Mouse (Mus musculus): ENCODE measurements at regions not wholly inside any gene's neighbourhood (a gene's known extent, or its start where the extent isn't known, plus 50 kb on each side); places are given as distances from the start of the nearest gene placed in this dataset.

DNA sequence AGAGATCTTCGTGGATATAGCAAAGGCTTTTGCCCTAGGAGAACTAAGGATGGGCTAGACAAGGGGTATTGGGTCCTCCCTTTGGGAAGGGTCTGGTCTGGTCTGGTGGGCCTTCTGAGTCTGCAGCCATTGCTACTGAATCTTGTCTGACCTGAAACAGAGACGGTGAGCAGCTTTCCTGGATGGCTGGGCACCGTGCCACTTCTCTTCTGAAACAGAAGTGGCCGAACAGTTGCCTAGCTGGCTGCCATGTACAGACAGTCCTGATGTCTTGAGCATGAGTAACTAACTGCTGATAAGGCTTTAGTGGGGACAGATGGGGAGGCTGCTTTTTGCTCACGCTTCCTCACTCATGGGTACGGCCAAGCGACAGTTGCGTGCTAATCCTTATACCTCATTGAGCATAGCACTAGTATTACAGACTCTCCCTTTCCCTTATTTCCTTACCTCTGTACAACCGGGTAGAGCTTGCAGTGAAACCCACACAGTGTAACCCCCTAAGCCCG lies 165.3 kb upstream of the Gm9833 start:
- H3K27ac ChIP-seq (ENCODE audit: insufficient read depth, low read depth, low read length): no peak overlapping the region
- no peaks in the 10 kb centered on the region for H3K27me3 ChIP-seq (replicated peaks; ENCODE audit: control insufficient read depth, insufficient read depth, low read length)
- no peak for TF ChIP-seq POLR2A (IDR thresholded peaks at IDR 0.05; ENCODE audit: low read depth, low read length)
- TF ChIP-seq CTCF (conservative IDR thresholded peaks at IDR 0.05; ENCODE audit: insufficient read depth, insufficient read length, low read depth, low read length): no peak
- H3K4me1 ChIP-seq (ENCODE audit: control insufficient read depth, insufficient read depth, low read length): no peaks in the 10 kb centered on the region
- no peak for DNase-seq
- WGBS: 90% methylated on average over 10 of the region's 10 CpGs
- H3K36me3 ChIP-seq (ENCODE audit: control insufficient read depth, insufficient read depth, low read length): no peaks in the 10 kb centered on the region
- H3K4me3 ChIP-seq (ENCODE audit: insufficient read depth, low read depth, low read length): no peak overlapping the region

DNA sequence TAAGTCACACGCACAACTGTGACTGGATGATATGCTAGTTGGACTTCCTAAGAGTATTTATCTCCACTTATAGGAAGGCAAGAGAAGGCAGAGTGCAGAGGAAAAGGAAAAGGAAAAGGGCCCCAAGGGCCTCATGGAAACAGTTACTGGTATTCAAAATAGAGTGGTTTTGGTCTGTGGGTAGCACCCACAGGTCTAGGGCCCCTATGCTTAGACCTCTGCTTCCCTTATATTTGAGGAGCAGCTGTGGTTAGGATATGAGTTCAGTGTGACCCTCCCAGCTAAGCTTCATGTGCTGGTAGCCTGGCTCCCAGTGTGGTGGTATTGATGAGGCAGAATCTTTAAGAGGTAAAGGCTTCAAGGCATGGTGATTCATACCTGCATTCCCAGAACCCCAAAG lies 163.3 kb upstream of the Gm9833 start:
- DNase-seq: no peak
- Histone ChIP-seq H3K36me3 (ENCODE audit: control insufficient read depth, insufficient read depth, low read length) (no peaks in the 10 kb centered on the region), H3K4me3 (ENCODE audit: insufficient read depth, low read depth, low read length) (no peak overlapping the region), H3K4me1 (ENCODE audit: control insufficient read depth, insufficient read depth, low read length) (no peaks in the 10 kb centered on the region), H3K27me3 (replicated peaks; ENCODE audit: control insufficient read depth, insufficient read depth, low read length) (no peaks in the 10 kb centered on the region), H3K27ac (ENCODE audit: insufficient read depth, low read depth, low read length) (no peak overlapping the region)
- 92% methylated on average over 1 of the region's 1 CpGs for WGBS
- TF ChIP-seq POLR2A (IDR thresholded peaks at IDR 0.05; ENCODE audit: low read depth, low read length) (no peak), CTCF (conservative IDR thresholded peaks at IDR 0.05; ENCODE audit: insufficient read depth, insufficient read length, low read depth, low read length) (no peak)

DNA sequence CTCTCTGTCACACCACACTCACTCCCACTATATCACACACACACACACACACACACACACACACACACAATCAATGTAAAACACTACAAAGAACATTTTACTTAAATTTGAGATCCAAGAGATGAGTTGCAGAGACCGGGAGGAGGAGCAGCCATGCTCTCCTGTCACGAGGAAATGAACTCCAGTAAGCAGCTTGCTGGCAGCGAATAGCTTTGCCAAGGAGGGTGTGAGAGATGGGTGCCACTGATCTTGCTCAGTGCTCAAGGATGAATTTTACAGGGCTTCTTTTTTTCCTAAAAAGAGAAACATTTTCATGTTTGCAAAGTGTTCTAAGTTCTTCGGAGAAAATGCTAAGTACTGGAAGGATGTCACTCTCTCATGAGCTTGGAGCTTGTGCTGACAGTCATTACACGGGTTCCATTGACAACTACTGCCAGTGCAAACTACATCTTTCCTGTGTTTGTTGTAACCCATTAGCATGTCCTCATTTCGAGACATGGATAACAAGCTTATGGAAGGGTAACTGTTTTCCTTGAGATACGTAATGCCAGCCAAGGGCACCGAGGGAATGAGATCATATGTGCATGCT lies 151.0 kb upstream of the Gm9833 start:
- H3K27me3 ChIP-seq (replicated peaks; ENCODE audit: control insufficient read depth, insufficient read depth, low read length): no peaks in the 10 kb centered on the region
- H3K27ac ChIP-seq (ENCODE audit: insufficient read depth, low read depth, low read length): no peak overlapping the region
- 71% methylated on average over 8 of the region's 8 CpGs for WGBS
- H3K4me3 ChIP-seq (ENCODE audit: insufficient read depth, low read depth, low read length): no peak overlapping the region
- no peak for DNase-seq
- H3K36me3 ChIP-seq (ENCODE audit: control insufficient read depth, insufficient read depth, low read length): no peaks in the 10 kb centered on the region
- peaks cover 3% of the 10 kb centered on the region; the same call in 1 of the 2 replicates for H3K4me1 ChIP-seq (ENCODE audit: control insufficient read depth, insufficient read depth, low read length)
- TF ChIP-seq CTCF (conservative IDR thresholded peaks at IDR 0.05; ENCODE audit: insufficient read depth, insufficient read length, low read depth, low read length): no peak
- TF ChIP-seq POLR2A (IDR thresholded peaks at IDR 0.05; ENCODE audit: low read depth, low read length): no peak

DNA sequence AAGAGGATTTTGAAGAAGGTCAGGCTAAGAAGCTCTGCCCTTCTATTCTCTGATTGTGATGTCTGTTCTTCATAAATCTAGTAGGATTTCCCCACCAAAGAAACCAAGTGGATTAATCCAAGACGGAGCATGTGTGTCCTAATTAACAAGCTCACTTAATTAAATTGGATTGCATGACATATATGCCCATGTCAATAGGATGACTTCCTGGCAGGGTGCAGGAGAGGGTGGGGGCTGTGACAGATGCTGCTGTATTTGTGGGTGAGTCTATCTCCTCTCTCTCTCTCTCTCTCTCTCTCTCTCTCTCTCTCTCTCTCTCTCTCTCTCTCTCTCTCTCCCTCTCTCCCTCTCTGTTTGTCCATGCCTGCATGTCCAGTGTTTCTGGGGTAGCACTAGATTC lies 149.3 kb upstream of the Gm9833 start:
- no peak overlapping the region for H3K4me3 ChIP-seq (ENCODE audit: insufficient read depth, low read depth, low read length)
- H3K36me3 ChIP-seq (ENCODE audit: control insufficient read depth, insufficient read depth, low read length): no peaks in the 10 kb centered on the region
- WGBS: 78% methylated on average over 1 of the region's 1 CpGs
- H3K4me1 ChIP-seq (ENCODE audit: control insufficient read depth, insufficient read depth, low read length): peaks cover 3% of the 10 kb centered on the region; the same call in 1 of the 2 replicates
- H3K27ac ChIP-seq (ENCODE audit: insufficient read depth, low read depth, low read length): no peak overlapping the region
- no peak for DNase-seq
- TF ChIP-seq CTCF (conservative IDR thresholded peaks at IDR 0.05; ENCODE audit: insufficient read depth, insufficient read length, low read depth, low read length): no peak
- no peak for TF ChIP-seq POLR2A (IDR thresholded peaks at IDR 0.05; ENCODE audit: low read depth, low read length)
- no peaks in the 10 kb centered on the region for H3K27me3 ChIP-seq (replicated peaks; ENCODE audit: control insufficient read depth, insufficient read depth, low read length)

DNA sequence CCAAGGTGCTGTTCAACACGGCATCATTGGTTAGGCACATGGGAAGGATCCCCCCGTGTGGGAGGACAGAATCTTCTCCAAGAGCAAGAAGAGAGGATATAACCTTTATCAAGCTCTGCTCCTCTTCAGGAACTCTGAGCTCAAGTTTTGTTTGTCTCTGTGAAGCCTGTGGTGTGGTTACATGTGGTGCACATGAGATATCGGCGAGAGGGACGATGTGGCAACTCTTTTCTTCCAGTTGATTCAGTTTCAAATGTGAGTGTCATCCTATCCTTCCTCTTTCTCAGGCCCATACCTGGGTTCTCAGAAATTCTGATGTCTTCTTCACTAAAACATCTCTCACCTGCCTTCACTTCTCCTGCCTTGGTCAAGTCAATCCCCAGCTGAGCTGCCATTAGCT lies 145.3 kb upstream of the Gm9833 start:
- TF ChIP-seq POLR2A (IDR thresholded peaks at IDR 0.05; ENCODE audit: low read depth, low read length): no peak
- no peak for TF ChIP-seq CTCF (conservative IDR thresholded peaks at IDR 0.05; ENCODE audit: insufficient read depth, insufficient read length, low read depth, low read length)
- Histone ChIP-seq H3K4me3 (ENCODE audit: insufficient read depth, low read depth, low read length) (no peak overlapping the region), H3K27ac (ENCODE audit: insufficient read depth, low read depth, low read length) (no peak overlapping the region), H3K4me1 (ENCODE audit: control insufficient read depth, insufficient read depth, low read length) (0 out of 2 replicates have a peak, but pooled peaks cover 3% of the 10 kb centered on the region), H3K36me3 (ENCODE audit: control insufficient read depth, insufficient read depth, low read length) (no peaks in the 10 kb centered on the region), H3K27me3 (replicated peaks; ENCODE audit: control insufficient read depth, insufficient read depth, low read length) (no peaks in the 10 kb centered on the region)
- DNase-seq: no peak
- 90% methylated on average over 5 of the region's 5 CpGs for WGBS

DNA sequence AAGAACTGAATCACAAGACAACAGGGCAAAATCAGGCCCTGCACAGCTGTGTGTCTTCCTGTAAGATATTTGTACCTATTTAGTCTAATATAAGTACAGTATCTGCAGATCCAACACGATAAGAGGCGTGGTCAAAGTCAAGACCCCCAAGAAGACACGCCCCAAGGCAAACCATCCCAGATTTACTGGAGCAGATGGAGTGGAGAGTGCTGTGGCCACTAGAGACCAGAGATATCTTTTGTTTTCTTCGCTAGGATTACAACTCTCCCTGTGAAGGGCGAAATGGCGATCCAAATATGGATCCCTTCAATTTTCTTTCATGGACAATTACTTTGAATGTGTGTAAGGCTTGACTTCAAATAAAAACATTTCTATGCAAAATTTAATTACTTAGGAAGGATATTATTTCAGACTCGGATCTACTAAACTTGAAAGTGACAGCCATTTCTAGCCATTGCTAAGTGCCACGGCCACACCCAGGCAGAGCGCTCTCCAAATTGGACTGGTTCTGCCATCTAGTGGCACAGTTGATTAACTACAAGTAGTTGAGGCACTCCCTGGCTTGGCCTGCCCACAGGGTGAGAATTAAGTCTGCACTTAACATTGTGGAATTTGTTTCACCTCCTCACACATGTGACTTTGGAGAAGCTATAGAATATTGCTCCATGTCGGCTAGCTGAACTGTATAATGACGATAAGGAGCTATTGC lies 140.4 kb upstream of the Gm9833 start:
- DNase-seq: peak; percentile 76
- Histone ChIP-seq H3K4me1 (ENCODE audit: control insufficient read depth, insufficient read depth, low read length) (no peaks in the 10 kb centered on the region), H3K36me3 (ENCODE audit: control insufficient read depth, insufficient read depth, low read length) (no peaks in the 10 kb centered on the region)

DNA sequence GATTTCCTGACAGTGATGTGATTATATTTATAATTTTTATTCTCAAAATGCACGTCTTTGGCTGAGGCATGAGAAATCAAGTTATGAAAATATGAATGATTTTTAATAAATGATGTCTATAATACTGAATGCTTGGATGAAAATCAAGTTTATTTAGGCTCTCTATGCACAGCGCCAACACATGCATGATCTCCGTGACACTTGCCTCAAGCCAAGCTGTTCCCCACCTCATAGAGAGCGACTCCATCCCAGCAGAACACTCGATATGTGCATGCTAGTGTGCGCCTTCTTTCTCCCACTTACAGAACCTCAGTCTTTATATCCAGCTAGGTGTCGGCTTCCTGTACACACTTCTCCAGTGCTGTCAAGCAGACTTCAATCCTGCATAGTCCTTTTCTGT lies 139.8 kb upstream of the Gm9833 start:
- WGBS: 80% methylated on average over 7 of the region's 7 CpGs
- H3K36me3 ChIP-seq (ENCODE audit: control insufficient read depth, insufficient read depth, low read length): no peaks in the 10 kb centered on the region
- no peak for DNase-seq
- no peaks in the 10 kb centered on the region for H3K27me3 ChIP-seq (replicated peaks; ENCODE audit: control insufficient read depth, insufficient read depth, low read length)
- no peak overlapping the region for H3K27ac ChIP-seq (ENCODE audit: insufficient read depth, low read depth, low read length)
- no peaks in the 10 kb centered on the region for H3K4me1 ChIP-seq (ENCODE audit: control insufficient read depth, insufficient read depth, low read length)
- H3K4me3 ChIP-seq (ENCODE audit: insufficient read depth, low read depth, low read length): no peak overlapping the region
- TF ChIP-seq POLR2A (IDR thresholded peaks at IDR 0.05; ENCODE audit: low read depth, low read length) (no peak), CTCF (conservative IDR thresholded peaks at IDR 0.05; ENCODE audit: insufficient read depth, insufficient read length, low read depth, low read length) (no peak)

More for the DNA sequence above, 140.4 kb upstream of the Gm9833 start:
- peak; percentile 98 for TF ChIP-seq CTCF (conservative IDR thresholded peaks at IDR 0.05; ENCODE audit: insufficient read depth, insufficient read length, low read depth, low read length)
- TF ChIP-seq POLR2A (IDR thresholded peaks at IDR 0.05; ENCODE audit: low read depth, low read length): no peak
- Histone ChIP-seq H3K27ac (ENCODE audit: insufficient read depth, low read depth, low read length) (no peak overlapping the region), H3K4me3 (ENCODE audit: insufficient read depth, low read depth, low read length) (no peak overlapping the region), H3K27me3 (replicated peaks; ENCODE audit: control insufficient read depth, insufficient read depth, low read length) (no peaks in the 10 kb centered on the region)
- WGBS: 52% methylated on average over 11 of the region's 11 CpGs

Measured in kidney, adult 2 months (tissue).